12 mouse cellular contexts compared by ENCODE assay signal in the genomic region with DNA sequence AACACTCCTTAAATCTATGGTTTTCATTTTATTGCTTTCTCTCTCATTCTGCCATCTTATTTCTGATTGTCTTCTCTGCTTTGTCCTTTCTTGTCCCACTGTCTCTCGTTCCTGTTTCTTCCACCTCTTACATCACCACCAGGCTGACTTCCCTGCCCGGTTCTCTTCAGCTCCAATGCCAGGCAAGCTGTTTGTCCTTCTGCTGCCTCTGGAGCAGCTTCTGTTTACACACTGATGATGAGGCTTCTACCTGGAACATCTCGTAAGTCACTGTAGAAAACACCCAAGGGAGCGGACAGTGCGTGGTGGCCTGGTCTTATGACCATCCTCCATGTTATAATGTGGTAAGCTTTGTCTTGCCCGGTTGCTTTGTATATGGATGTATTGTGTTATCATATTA.
"Had no signal": no experiment of that assay in that cellular context is flagged by ENCODE, and none has a peak within 500 bp of the region (broad histone marks: within the 10 kb centered on the region; RNA-seq: fewer than 3 reads in every experiment).

No protein-coding gene starts in this region.

- H3K4me3 ChIP-seq: kidney, embryonic 15.5 days; limb, embryonic 12.5 days; liver, embryonic 13.5 days; lung, embryonic 15.5 days; megakaryocyte, embryonic 14.5 days had no signal

- DNase-seq: kidney, postnatal 14 days; layer of hippocampus, postnatal 36 days; liver; liver, embryonic 13.5 days; liver, postnatal 0 days; lung, postnatal 14 days; thymus, postnatal 4 days had no signal

- H3K27ac ChIP-seq: kidney, embryonic 15.5 days; limb, embryonic 12.5 days; liver, embryonic 13.5 days; lung, embryonic 15.5 days; macrophage had no signal
